Mouse (Mus musculus) thymus, adult 18-20 months (tissue): Measurements from ENCODE around the gene Scrn3.

ENCODE experiments used
- DNase-seq, 2 experiments: peaks; one replicate each; pipeline ENCODE4 v3.0.0; 2022; ENCODE audit warnings: mixed read lengths in 2 of 2

Scrn3 gene

GRCm38 (mm10) chr2:73312152-73313116 lies at the start of gene Scrn3, which contains the start of gene Cir1:
Gene Scrn3 (plus strand): TSS chr2:73312601.
Gene Cir1 (minus strand): TSS chr2:73312701.
- peak; percentile 93 to 95 for DNase-seq

GRCm38 (mm10) chr2:73263172-73263765 lies 49.1 kb upstream of the Scrn3 start:
- no peak for DNase-seq

GRCm38 (mm10) chr2:73263794-73264610 lies 48.4 kb upstream of the Scrn3 start:
- DNase-seq = no peak

- DNase-seq = no peak
Measured at GRCm38 (mm10) chr2:73264611-73265195, 47.7 kb upstream of the Scrn3 start.

- no peak for DNase-seq
Measured at GRCm38 (mm10) chr2:73266011-73266410, 46.4 kb upstream of the Scrn3 start.

- DNase-seq = no peak
Measured at GRCm38 (mm10) chr2:73266623-73267022, 45.8 kb upstream of the Scrn3 start.

GRCm38 (mm10) chr2:73267231-73267630 lies 45.2 kb upstream of the Scrn3 start:
- no peak for DNase-seq

GRCm38 (mm10) chr2:73267818-73268217 lies 44.6 kb upstream of the Scrn3 start:
- no peak for DNase-seq

GRCm38 (mm10) chr2:73268281-73268680 lies 44.1 kb upstream of the Scrn3 start:
- DNase-seq = no peak

- no peak for DNase-seq
Measured at GRCm38 (mm10) chr2:73268836-73269395, 43.5 kb upstream of the Scrn3 start.

- DNase-seq = no peak
Measured at GRCm38 (mm10) chr2:73269666-73270065, 42.7 kb upstream of the Scrn3 start.

- no peak for DNase-seq
Measured at GRCm38 (mm10) chr2:73270071-73270592, 42.3 kb upstream of the Scrn3 start.

- no peak for DNase-seq
Measured at GRCm38 (mm10) chr2:73270593-73271458, 41.6 kb upstream of the Scrn3 start.

GRCm38 (mm10) chr2:73271459-73272161 lies 40.8 kb upstream of the Scrn3 start, which contains the start of gene Sp9:
Gene Sp9 (plus strand): TSS chr2:73271925.
- DNase-seq = peak; percentile 65 to 74

GRCm38 (mm10) chr2:73272351-73273248 lies 39.8 kb upstream of the Scrn3 start:
- no peak for DNase-seq

GRCm38 (mm10) chr2:73273249-73274118 lies 38.9 kb upstream of the Scrn3 start:
- peak in 1 of 2 experiments; percentile 17 for DNase-seq

- no peak for DNase-seq
Measured at GRCm38 (mm10) chr2:73274119-73274920, 38.1 kb upstream of the Scrn3 start.
